Mouse (Mus musculus) liver, embryonic 13.5 days (tissue): ENCODE measurements around the gene Lipm. TPM values are rescaled to one million over a fixed set of nuclear protein-coding genes. Genes with fewer than 3 reads are reported as not detected.

Source experiments
- ATAC-seq: fragments of 200-750 bp; cut with Nextera tagmentation; 2 replicates; pipeline ENCODE4 v1.8.0; 2017; ENCODE audit warnings: low read depth, mild to moderate bottlenecking, moderate number of reproducible peaks, moderate library complexity
- DNase-seq: peaks from one replicate; pipeline ENCODE4 v3.0.0; 2022
- H3K27ac ChIP-seq: fragments of 300-500 bp; sonication (generic); 2 replicates; pipeline ENCODE4 v1.5.1; 2015; ENCODE audit warnings: moderate library complexity, mild to moderate bottlenecking, inconsistent platforms
- H3K27me3 ChIP-seq: fragments of 300-500 bp; sonication (generic); 2 replicates; pipeline ENCODE4 v1.6.1; 2015; ENCODE audit warnings: mild to moderate bottlenecking, inconsistent platforms
- H3K36me3 ChIP-seq: fragments of 300-500 bp; sonication (generic); 2 replicates; pipeline ENCODE4 v1.6.1; 2015; ENCODE audit warnings: mild to moderate bottlenecking, inconsistent platforms
- H3K4me1 ChIP-seq: fragments of 300-500 bp; sonication (generic); replicated peaks from 2 replicates; pipeline ENCODE4 v1.6.1; 2015; ENCODE audit warnings: inconsistent platforms
- H3K4me2 ChIP-seq: fragments of 300-500 bp; sonication (generic); 2 replicates; pipeline ENCODE4 v1.6.1; 2015; ENCODE audit warnings: inconsistent platforms, mild to moderate bottlenecking, moderate library complexity
- H3K4me3 ChIP-seq: fragments of 300-500 bp; sonication (generic); replicated peaks from 2 replicates; pipeline ENCODE4 v1.5.1; 2015; ENCODE audit warnings: mild to moderate bottlenecking, inconsistent platforms
- H3K9ac ChIP-seq: fragments of 300-500 bp; sonication (generic); 2 replicates; pipeline ENCODE4 v1.6.1; 2015; ENCODE audit warnings: mild to moderate bottlenecking, inconsistent platforms
- H3K9me3 ChIP-seq: fragments of 300-500 bp; sonication (generic); replicated peaks from 2 replicates; pipeline ENCODE4 v1.6.1; 2016; ENCODE audit warnings: inconsistent platforms
- WGBS: fragments of 180-500 bp; shearing (Covaris S2); methylation state at CpG from one replicate; pipeline ENCODE4 v1.1.7; 2015; ENCODE audit not compliant: insufficient replicate concordance; 5-methylcytosine and 5-hydroxymethylcytosine counted together
- polyA plus RNA-seq: library from polyadenylated mRNA; unstranded; fragments of >200 nt; fragmentation: Nextera tagmentation; extraction: Ambion mirVana; gene quantifications from 2 replicates; pipeline ENCODE4 v1.2.1, GENCODE M21; 2015

Gene Lipm
- polyA plus RNA-seq = not detected in 2 replicates

DNA sequence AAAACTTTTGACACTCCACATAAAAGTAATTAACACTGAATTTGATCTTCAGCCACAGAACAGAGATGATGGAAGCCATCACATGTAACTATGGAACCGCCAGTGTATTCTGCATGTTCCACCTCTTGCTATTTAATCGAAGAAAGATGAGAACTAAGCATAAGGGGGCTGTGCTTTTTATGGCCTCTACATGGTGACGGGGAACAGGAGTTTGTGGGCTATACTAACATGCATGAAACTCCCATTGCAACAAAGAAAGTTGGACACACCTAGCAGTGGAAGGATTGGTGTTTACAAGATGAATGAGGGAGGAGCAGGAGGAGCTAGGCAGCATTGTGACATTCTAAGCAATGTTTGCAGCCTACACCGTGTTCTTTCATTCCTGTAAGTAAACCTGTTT lies at the start of gene Lipm:
TSS of gene Lipm (plus strand) at position 301 of the 400 bp plus-strand sequence.
- DNase-seq (no peak), ATAC-seq (no peak)
- Histone ChIP-seq H3K27me3 (no peaks in the 10 kb centered on the region), H3K4me3 (no peak within 1 kb of the TSS), H3K9ac (no peak within 1 kb of the TSS), H3K27ac (no peak within 1 kb of the TSS), H3K4me1 (no peaks in the 10 kb centered on the region), H3K4me2 (no peak within 1 kb of the TSS), H3K9me3 (no peaks in the 10 kb centered on the region), H3K36me3 (no peaks in the 10 kb centered on the region)
- 54% methylated on average over 4 of the region's 4 CpGs for WGBS

DNA sequence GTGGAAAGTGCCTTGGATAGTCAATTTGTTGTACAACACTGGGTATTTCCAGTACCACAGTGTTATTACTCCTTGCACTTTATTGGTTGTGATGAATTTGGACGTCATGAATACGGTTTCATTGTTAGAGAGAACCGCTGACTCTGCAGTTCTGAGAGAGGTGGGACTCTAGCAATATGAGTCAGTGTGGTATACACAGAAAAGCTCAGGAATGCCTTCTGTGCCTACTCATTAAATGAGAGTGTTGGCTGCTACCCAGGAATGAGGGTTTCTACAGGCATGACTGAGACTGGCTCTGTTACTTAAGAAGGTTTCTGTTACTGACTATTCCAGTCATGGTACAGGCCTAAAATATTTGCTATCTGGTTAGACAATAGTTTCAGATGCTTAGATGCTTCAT lies 49.2 kb upstream of the Lipm start:
- ATAC-seq (no peak), DNase-seq (no peak)
- no peaks in the 10 kb centered on the region for H3K9me3 ChIP-seq
- WGBS = 70% methylated on average over 3 of the region's 3 CpGs
- no peak overlapping the region for H3K4me3 ChIP-seq
- H3K9ac ChIP-seq = no peak overlapping the region
- no peak overlapping the region for H3K27ac ChIP-seq
- no peaks in the 10 kb centered on the region for H3K27me3 ChIP-seq
- no peaks in the 10 kb centered on the region for H3K36me3 ChIP-seq
- H3K4me1 ChIP-seq = no peaks in the 10 kb centered on the region
- no peak overlapping the region for H3K4me2 ChIP-seq

DNA sequence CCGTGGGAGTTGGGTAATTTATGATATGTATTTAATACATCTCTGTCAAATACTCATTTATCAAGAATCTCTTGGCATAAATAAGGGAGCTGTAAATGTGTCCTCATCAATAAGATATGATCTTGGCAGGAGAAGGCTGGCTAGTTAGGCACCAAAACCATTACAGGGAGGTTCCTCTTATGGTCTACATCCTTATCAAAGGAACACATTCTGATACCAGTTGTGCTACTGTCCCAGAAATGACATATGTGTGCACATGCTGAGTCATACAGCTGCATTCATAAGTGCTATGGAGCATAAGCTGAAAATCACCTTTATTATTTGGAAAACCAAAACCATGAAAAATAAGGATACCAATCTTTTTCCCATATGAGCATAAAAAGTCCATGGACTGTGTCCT lies 37.2 kb upstream of the Lipm start:
- ATAC-seq = no peak

DNA sequence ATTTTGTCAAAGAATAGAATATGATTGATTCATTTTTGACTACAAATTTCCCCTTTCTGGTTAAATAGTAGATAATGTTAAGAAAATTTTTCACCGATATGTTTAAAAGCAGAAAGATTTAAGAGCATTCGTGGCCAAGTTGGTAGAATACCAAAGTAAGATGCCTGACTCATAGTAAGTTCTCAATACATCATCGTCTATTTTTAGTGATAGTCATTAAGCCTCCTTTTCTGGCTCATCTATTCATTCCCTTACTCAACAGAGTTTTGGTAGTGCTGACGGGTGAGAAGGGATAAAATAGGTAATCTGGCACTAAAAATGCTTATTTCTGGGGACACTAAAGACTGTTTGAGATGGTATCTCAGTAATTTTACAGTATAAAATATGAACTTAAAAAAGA lies 36.7 kb upstream of the Lipm start:
- DNase-seq (no peak), ATAC-seq (no peak)
- Histone ChIP-seq H3K4me1 (no peaks in the 10 kb centered on the region), H3K4me3 (no peak overlapping the region), H3K27me3 (no peaks in the 10 kb centered on the region), H3K36me3 (no peaks in the 10 kb centered on the region), H3K27ac (no peak overlapping the region), H3K9me3 (no peaks in the 10 kb centered on the region), H3K4me2 (no peak overlapping the region), H3K9ac (no peak overlapping the region)
- 61% methylated on average over 4 of the region's 4 CpGs for WGBS

More for the DNA sequence above, 37.2 kb upstream of the Lipm start:
- no peak for DNase-seq
- no peak overlapping the region for H3K9ac ChIP-seq
- no peaks in the 10 kb centered on the region for H3K4me1 ChIP-seq
- WGBS = 37% methylated on average over 1 of the region's 1 CpGs
- H3K36me3 ChIP-seq = no peaks in the 10 kb centered on the region
- H3K27me3 ChIP-seq = no peaks in the 10 kb centered on the region
- H3K4me2 ChIP-seq = no peak overlapping the region
- no peaks in the 10 kb centered on the region for H3K9me3 ChIP-seq
- H3K27ac ChIP-seq = no peak overlapping the region
- H3K4me3 ChIP-seq = no peak overlapping the region

DNA sequence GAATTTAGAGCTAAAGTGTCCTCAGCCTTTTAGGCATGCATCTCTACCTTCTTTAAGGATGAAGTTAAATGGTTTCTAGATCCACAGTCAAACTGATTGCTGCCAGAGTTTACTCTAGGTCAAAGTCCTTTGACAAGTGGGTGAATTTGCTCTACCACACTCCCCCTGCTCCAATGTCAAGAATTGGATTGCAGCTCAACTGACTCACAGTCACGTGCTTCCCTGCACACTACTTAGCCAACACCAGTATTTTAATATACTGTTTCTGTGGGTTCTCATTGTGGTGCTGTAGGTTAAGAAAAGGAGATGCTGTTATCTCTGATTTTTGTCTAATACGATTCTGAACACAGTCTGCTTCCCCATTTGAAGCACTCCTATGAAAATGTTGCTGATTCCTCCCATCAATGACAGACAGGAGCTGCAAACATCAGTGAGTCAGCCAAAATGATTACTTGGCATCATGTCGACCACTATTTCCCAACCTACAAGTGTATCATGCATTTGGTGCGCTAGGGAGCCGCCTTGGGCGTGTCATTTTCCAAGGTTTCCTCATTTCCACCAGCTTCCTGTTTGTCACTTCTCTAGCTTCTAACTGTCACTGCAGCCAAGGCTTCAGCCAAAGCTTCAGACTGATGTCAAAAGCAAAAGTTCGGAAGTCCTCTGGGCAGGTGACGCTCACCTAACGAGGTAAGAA lies 33.8 kb upstream of the Lipm start, which contains the start of gene Lipn:
TSS of gene Lipn (plus strand) at position 580 of the 694 bp plus-strand sequence.
- Histone ChIP-seq H3K27me3 (no peaks in the 10 kb centered on the region), H3K4me1 (no peaks in the 10 kb centered on the region), H3K9ac (no peak within 1 kb of the TSS), H3K36me3 (no peaks in the 10 kb centered on the region), H3K4me2 (no peak within 1 kb of the TSS), H3K27ac (no peak within 1 kb of the TSS), H3K4me3 (no peak within 1 kb of the TSS), H3K9me3 (no peaks in the 10 kb centered on the region)
- DNase-seq (no peak), ATAC-seq (no peak)
- WGBS = 64% methylated on average over 9 of the region's 9 CpGs

DNA sequence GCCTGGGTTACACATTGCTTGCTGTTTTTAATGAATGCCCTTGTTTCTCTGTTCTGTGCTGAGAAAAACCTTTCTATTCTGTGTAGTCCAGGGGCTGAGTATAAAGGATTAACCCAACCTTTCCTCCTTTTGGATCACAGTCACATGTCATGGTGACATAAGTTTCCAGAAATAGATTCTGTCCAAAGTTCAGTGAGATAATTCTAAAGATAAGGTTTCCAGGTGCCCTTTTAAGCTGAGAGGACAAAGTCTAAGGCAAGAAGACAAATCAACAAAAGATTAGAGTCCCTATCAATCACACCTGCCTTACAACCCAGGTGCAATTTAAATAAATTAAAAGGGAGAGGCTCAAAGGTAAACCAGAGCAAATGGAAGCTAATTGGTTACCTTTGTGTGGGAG lies 26.5 kb upstream of the Lipm start:
- Histone ChIP-seq H3K27me3 (no peaks in the 10 kb centered on the region), H3K9ac (no peak overlapping the region), H3K4me2 (no peak overlapping the region), H3K9me3 (no peaks in the 10 kb centered on the region), H3K4me1 (no peaks in the 10 kb centered on the region), H3K4me3 (no peak overlapping the region), H3K27ac (no peak overlapping the region), H3K36me3 (no peaks in the 10 kb centered on the region)
- DNase-seq (no peak), ATAC-seq (no peak)

DNA sequence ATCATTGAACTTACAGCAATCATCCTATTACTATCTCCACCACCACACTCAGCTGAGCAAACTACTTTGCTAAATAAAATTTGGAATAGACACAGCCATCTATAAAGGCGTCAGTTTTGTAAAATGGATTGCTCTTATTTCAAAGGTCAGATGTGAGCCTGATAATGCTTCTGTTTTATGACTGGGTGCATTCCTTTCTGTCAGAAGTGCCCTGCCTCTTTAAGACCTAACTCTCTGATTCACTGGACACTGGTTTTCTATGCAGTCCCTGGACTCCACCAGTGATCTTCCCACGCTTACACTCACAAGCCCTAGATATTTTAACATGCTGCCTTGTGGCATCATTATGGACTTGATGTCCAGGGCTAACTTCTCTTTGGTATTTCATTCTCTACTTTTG lies 22.6 kb upstream of the Lipm start:
- H3K4me2 ChIP-seq = no peak overlapping the region
- 57% methylated on average over 2 of the region's 2 CpGs for WGBS
- no peak for DNase-seq

DNA sequence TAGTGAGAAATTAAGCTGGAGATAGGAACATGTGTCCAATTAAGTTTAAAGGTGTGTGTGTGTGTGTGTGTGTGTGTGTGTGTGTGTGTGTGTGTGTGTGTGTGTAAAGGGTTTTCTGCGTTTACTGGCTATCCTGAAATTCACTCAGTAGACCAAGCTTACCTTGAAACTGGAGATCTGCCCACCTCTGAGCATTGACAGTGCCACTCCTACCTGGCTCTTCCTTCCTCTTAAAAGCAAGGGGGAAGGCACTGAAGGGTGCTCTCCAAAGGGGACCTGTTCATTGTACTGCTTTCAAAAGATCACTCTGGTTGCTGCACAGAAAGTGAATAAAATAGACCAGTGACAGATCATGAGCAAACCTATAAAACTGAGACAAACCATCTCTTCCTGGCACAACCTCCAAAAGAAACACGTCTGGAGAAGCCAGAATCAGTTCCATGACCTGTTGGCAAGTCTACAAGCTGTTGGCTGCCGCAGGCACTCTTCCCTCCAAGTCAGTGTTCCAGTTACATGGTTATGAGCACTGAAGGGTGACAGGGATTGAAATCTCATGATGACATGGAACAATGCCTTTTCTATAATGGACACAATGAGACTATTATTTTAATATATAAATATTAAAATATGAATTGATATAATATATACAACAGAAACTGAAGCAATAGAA lies 11.6 kb upstream of the Lipm start:
- ATAC-seq = no peak
- no peaks in the 10 kb centered on the region for H3K9me3 ChIP-seq
- H3K4me2 ChIP-seq = no peak overlapping the region
- H3K9ac ChIP-seq = no peak overlapping the region
- no peaks in the 10 kb centered on the region for H3K27me3 ChIP-seq
- no peak for DNase-seq
- WGBS = 55% methylated on average over 3 of the region's 3 CpGs
- H3K36me3 ChIP-seq = no peaks in the 10 kb centered on the region
- no peak overlapping the region for H3K27ac ChIP-seq
- H3K4me1 ChIP-seq = no peaks in the 10 kb centered on the region
- H3K4me3 ChIP-seq = no peak overlapping the region

More for the DNA sequence above, 22.6 kb upstream of the Lipm start:
- Histone ChIP-seq H3K4me1 (no peaks in the 10 kb centered on the region), H3K9ac (no peak overlapping the region), H3K27me3 (no peaks in the 10 kb centered on the region), H3K4me3 (no peak overlapping the region), H3K36me3 (no peaks in the 10 kb centered on the region), H3K27ac (no peak overlapping the region), H3K9me3 (no peaks in the 10 kb centered on the region)
- no peak for ATAC-seq

DNA sequence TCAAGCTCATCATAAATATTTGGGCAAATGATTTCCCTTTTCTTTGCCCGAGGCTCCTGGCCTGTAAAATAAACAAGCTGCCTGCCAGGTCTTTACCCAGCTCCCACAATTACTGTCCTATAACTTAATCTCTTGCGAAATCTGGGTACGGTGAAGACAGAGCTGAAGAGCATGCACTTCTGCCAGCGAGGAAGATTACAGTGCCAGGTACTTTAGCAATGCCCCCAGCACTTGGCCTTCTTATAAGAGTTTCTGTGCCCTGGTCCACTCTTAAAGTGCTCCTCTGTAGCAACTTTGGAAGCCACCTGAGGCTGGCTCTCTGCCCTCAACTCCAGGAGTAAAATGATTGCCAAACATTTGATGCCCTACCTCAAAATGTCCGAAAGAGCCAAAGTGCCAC lies 5.4 kb upstream of the Lipm start:
- no peak for DNase-seq
- no peaks in the 10 kb centered on the region for H3K27me3 ChIP-seq

DNA sequence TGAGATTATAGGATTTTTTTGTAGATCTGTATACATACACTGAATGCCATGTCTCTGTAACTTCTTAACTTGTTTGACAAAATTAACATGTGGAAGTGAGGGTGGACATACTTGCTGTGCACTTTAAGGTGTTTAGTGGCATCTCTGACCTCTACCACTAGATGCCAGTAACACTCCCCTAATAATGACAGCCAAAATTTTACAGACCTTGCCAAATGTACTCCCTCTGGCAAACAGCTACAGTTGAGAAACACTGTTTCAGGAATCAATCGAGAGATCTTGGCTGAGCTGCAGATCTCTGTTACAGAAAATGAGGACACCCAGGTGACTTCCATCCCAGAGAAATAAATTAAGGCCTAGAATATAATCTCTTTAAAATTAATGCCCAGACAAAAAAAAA lies 4.5 kb upstream of the Lipm start:
- Histone ChIP-seq H3K9me3 (no peaks in the 10 kb centered on the region), H3K36me3 (no peaks in the 10 kb centered on the region), H3K27ac (no peak overlapping the region), H3K4me2 (no peak overlapping the region), H3K4me3 (no peak overlapping the region), H3K9ac (no peak overlapping the region), H3K4me1 (no peaks in the 10 kb centered on the region), H3K27me3 (no peaks in the 10 kb centered on the region)
- 55% methylated on average over 1 of the region's 1 CpGs for WGBS
- DNase-seq (no peak), ATAC-seq (no peak)

More for the DNA sequence above, 5.4 kb upstream of the Lipm start:
- no peak overlapping the region for H3K4me3 ChIP-seq
- WGBS = 57% methylated on average over 5 of the region's 5 CpGs
- no peaks in the 10 kb centered on the region for H3K9me3 ChIP-seq
- no peaks in the 10 kb centered on the region for H3K4me1 ChIP-seq
- no peaks in the 10 kb centered on the region for H3K36me3 ChIP-seq
- H3K27ac ChIP-seq = no peak overlapping the region
- H3K9ac ChIP-seq = no peak overlapping the region
- ATAC-seq = no peak
- no peak overlapping the region for H3K4me2 ChIP-seq

DNA sequence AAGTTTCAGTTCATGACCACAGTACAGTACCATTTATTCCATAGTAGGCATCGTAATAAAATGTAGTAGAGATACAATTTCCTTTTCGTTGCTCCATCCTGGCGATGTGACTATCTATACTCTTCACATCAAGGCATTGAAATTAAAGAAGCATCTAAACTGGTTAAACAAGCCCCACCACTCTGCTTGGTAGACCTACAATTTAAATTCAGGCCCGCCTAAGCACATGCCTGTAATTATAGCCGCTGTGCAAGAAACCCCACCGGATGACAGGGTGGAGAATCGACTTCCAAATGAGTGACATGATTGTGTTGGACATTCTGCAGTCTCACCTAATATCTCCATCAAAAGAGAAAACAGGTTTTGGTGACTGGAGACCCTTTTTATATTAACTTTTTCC lies 1.2 kb downstream of the Lipm start:
- Histone ChIP-seq H3K4me1 (no peaks in the 10 kb centered on the region), H3K9ac (no peak overlapping the region), H3K4me2 (no peak overlapping the region), H3K27me3 (no peaks in the 10 kb centered on the region), H3K27ac (no peak overlapping the region), H3K9me3 (no peaks in the 10 kb centered on the region), H3K36me3 (no peaks in the 10 kb centered on the region), H3K4me3 (no peak overlapping the region)
- WGBS = 64% methylated on average over 7 of the region's 7 CpGs
- DNase-seq (no peak), ATAC-seq (no peak)

DNA sequence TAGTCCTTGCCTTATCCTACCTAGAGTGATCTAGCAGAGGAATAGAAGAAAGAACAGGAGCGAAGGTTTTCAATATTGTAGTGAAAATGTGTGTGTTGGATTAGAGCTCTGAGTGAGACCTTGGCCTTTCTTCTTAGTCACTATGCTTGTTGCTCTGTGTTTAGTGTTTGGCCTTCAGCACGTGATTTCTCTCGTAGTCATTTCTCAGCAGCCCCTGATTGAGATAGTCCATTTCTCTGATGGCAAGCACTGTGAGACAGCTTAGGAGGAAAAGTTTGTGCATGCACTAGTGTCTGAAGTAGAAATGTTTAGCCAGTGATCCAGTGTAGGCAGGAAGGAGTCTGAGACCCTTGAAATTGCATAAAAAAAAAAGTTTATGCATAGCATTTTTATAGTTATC lies 4.1 kb downstream of the Lipm start:
- WGBS = 76% methylated on average over 3 of the region's 3 CpGs

More for the DNA sequence above, 4.1 kb downstream of the Lipm start:
- H3K9ac ChIP-seq = no peak overlapping the region
- H3K4me3 ChIP-seq = no peak overlapping the region
- H3K9me3 ChIP-seq = no peaks in the 10 kb centered on the region
- no peaks in the 10 kb centered on the region for H3K4me1 ChIP-seq
- no peak overlapping the region for H3K27ac ChIP-seq
- no peak overlapping the region for H3K4me2 ChIP-seq
- ATAC-seq = no peak
- no peaks in the 10 kb centered on the region for H3K27me3 ChIP-seq
- no peaks in the 10 kb centered on the region for H3K36me3 ChIP-seq
- DNase-seq = no peak
